Comparison of ENCODE assay signal across 35 mouse cellular contexts in genomic region chr11:59653003-59653402, GRCm38 (mm10). TPM values are rescaled to one million over a fixed set of nuclear protein-coding genes. Genes with fewer than 3 reads are reported as not detected.
DNase-seq lines count a peak whose midpoint lies in the region; ATAC-seq and TF ChIP-seq lines count a peak whose summit lies in the region.
"Had no signal": no experiment of that assay in that cellular context is flagged by ENCODE, and none has a peak within 500 bp of the region (broad histone marks: within the 10 kb centered on the region; RNA-seq: fewer than 3 reads in every experiment).

No protein-coding gene starts in this region.

- H3K9me3 ChIP-seq in liver, embryonic 13.5 days (replicated peaks) = no peaks in the 10 kb centered on the region
- H3K9me3 ChIP-seq in liver, postnatal 0 days (ENCODE audit: low read length) = no peaks in the 10 kb centered on the region
- H3K9me3 ChIP-seq: embryonic facial prominence, embryonic 13.5 days; forebrain, embryonic 12.5 days; hindbrain, embryonic 15.5 days; midbrain, embryonic 15.5 days had no signal

- peaks cover 23% of the 10 kb centered on the region for H3K4me1 ChIP-seq in liver, embryonic 13.5 days (replicated peaks)
- H3K4me1 ChIP-seq in liver, postnatal 0 days (ENCODE audit: insufficient read depth) = peaks cover 3% of the 10 kb centered on the region; the same call in 1 of the 2 replicates
- H3K4me1 ChIP-seq: forebrain, embryonic 12.5 days; hindbrain, embryonic 15.5 days; midbrain, embryonic 15.5 days had no signal

- no peak for TF ChIP-seq EP300 in liver, postnatal 0 days (IDR thresholded peaks at IDR 0.05; ENCODE audit: low read depth)

- no peak overlapping the region for H3K27ac ChIP-seq in liver, embryonic 13.5 days
- no peak overlapping the region for H3K27ac ChIP-seq in liver, postnatal 0 days (ENCODE audit: low read depth)
- H3K27ac ChIP-seq: embryonic facial prominence, embryonic 13.5 days; forebrain, embryonic 12.5 days; gastrocnemius, adult 2 months; hindbrain, embryonic 15.5 days; layer of hippocampus, adult 2 months; midbrain, embryonic 15.5 days had no signal

- TF ChIP-seq CTCF in liver, postnatal 0 days (IDR thresholded peaks at IDR 0.05; ENCODE audit: low read depth) = no peak

- ATAC-seq in liver, embryonic 13.5 days (ENCODE audit: low read depth) = 0 out of 2 replicates have a peak, but pooled peaks have one; percentile 18
- no peak for ATAC-seq in liver, postnatal 0 days
- ATAC-seq in CD4-positive, CD25-positive, alpha-beta regulatory T cell, adult 4 months = peak; percentile 77
- ATAC-seq in granulocyte monocyte progenitor cell, adult 5-6 weeks (replicated peaks; ENCODE audit: poor library complexity, severe bottlenecking) = peak; percentile 40
- ATAC-seq in monocyte, adult 5-6 weeks (replicated peaks; ENCODE audit: insufficient number of reproducible peaks, low FRiP score, low TSS enrichment, poor library complexity, severe bottlenecking) = no peak
- ATAC-seq: intestine, postnatal 0 days; midbrain, embryonic 15.5 days had no signal

- 50% methylated on average over 2 of the region's 2 CpGs for WGBS in liver, embryonic 13.5 days (ENCODE audit: insufficient replicate concordance)
- 53% methylated on average over 2 of the region's 2 CpGs for WGBS in liver, postnatal 0 days (ENCODE audit: insufficient replicate concordance)

- no peaks in the 10 kb centered on the region for H3K27me3 ChIP-seq in liver, embryonic 13.5 days
- H3K27me3 ChIP-seq in liver, postnatal 0 days (ENCODE audit: insufficient read depth, low read length) = no peaks in the 10 kb centered on the region
- H3K27me3 ChIP-seq: embryonic facial prominence, embryonic 13.5 days; forebrain, embryonic 12.5 days; hindbrain, embryonic 15.5 days; midbrain, embryonic 15.5 days had no signal

- no peaks in the 10 kb centered on the region for H3K36me3 ChIP-seq in liver, embryonic 13.5 days
- no peaks in the 10 kb centered on the region for H3K36me3 ChIP-seq in liver, postnatal 0 days (replicated peaks; ENCODE audit: insufficient read depth, low read length)
- H3K36me3 ChIP-seq: embryonic facial prominence, embryonic 13.5 days; forebrain, embryonic 12.5 days; hindbrain, embryonic 15.5 days; midbrain, embryonic 15.5 days had no signal

- DNase-seq in liver, embryonic 13.5 days = no peak
- DNase-seq in liver, postnatal 0 days = no peak
- DNase-seq in natural killer cell, adult 2 months (ENCODE audit: low spot score in 2 of 2) = peak; percentile 42 to 68
- no peak for DNase-seq in cerebellum, postnatal 25 days
- DNase-seq in heart, adult 18-20 months = no peak
- DNase-seq: adrenal gland, postnatal 25 days; cerebellum, adult 9-11 months; gastrocnemius, adult 2 months; kidney, postnatal 25 days; layer of hippocampus, postnatal 36 days; lung, adult 18-20 months; lung, postnatal 14 days; right cerebral cortex, postnatal 14 days had no signal

- H3K4me3 ChIP-seq in liver, embryonic 13.5 days (replicated peaks) = no peak overlapping the region
- no peak overlapping the region for H3K4me3 ChIP-seq in liver, postnatal 0 days (ENCODE audit: low read depth, low read length)
- H3K4me3 ChIP-seq: embryonic facial prominence, embryonic 13.5 days; erythroblast, embryonic 14.5 days; forebrain, embryonic 12.5 days; gastrocnemius, adult 2 months; hindbrain, embryonic 15.5 days; layer of hippocampus, adult 2 months; midbrain, embryonic 15.5 days; myocyte had no signal

- H3K4me2 ChIP-seq in liver, embryonic 13.5 days = no peak overlapping the region
- H3K4me2 ChIP-seq in liver, postnatal 0 days (ENCODE audit: low read depth, low read length) = no peak overlapping the region
- H3K4me2 ChIP-seq: embryonic facial prominence, embryonic 13.5 days; forebrain, embryonic 12.5 days; heart, embryonic 11.5 days; hindbrain, embryonic 15.5 days; midbrain, embryonic 15.5 days had no signal

- H3K9ac ChIP-seq in liver, embryonic 13.5 days = no peak overlapping the region
- no peak overlapping the region for H3K9ac ChIP-seq in liver, postnatal 0 days (replicated peaks)
- H3K9ac ChIP-seq: embryonic facial prominence, embryonic 13.5 days; forebrain, embryonic 12.5 days; hindbrain, embryonic 15.5 days; midbrain, embryonic 15.5 days had no signal

RNA-seq across cellular contexts. Expression of gene Mprip, which starts 8.1 kb away (rescaled TPM):
- polyA plus RNA-seq in liver, embryonic 13.5 days (2015; fragmentation: Nextera tagmentation; extraction: Ambion mirVana) = 10.7 and 11.8 TPM in 2 replicates
- polyA plus RNA-seq in liver, postnatal 0 days (2015; fragmentation: Nextera tagmentation; extraction: Ambion mirVana) = 14.2 and 14.3 TPM in 2 replicates
- polyA plus RNA-seq in CD4-positive, CD25-positive, alpha-beta regulatory T cell, adult 4 months (2017; shearing (Covaris generic)) = 10 to 100 TPM; 21.3 to 29.6 TPM
- 50.1 and 70.7 TPM in 2 replicates for total RNA-seq in granulocyte monocyte progenitor cell, adult 5-6 weeks (2014; fragmentation: Nextera tagmentation)
- total RNA-seq in granulocyte monocyte progenitor cell, adult 5-6 weeks (2017) = 56.4 and 71.4 TPM in 2 replicates
- 100 to 1,000 TPM; 123 to 131 TPM for total RNA-seq in heart, adult 18-20 months (2021)
- 38.2 to 66.7 TPM (median 55.7 TPM) in 3 replicates for total RNA-seq in monocyte, adult 5-6 weeks (2017)

RNA-seq across cellular contexts. Expression of gene Olfr223, which starts 59.9 kb away (rescaled TPM):
- polyA plus RNA-seq in liver, embryonic 13.5 days (2015; fragmentation: Nextera tagmentation; extraction: Ambion mirVana) = not detected in 2 replicates
- polyA plus RNA-seq in liver, postnatal 0 days (2015; fragmentation: Nextera tagmentation; extraction: Ambion mirVana) = not detected in 2 replicates
- polyA plus RNA-seq in CD4-positive, CD25-positive, alpha-beta regulatory T cell, adult 4 months (2017; shearing (Covaris generic)) = not detected
- not detected in 2 replicates for total RNA-seq in granulocyte monocyte progenitor cell, adult 5-6 weeks (2014; fragmentation: Nextera tagmentation)
- total RNA-seq in granulocyte monocyte progenitor cell, adult 5-6 weeks (2017) = not detected in 2 replicates
- not detected for total RNA-seq in heart, adult 18-20 months (2021)
- total RNA-seq in monocyte, adult 5-6 weeks (2017) = not detected in 3 replicates
- total RNA-seq: adrenal gland, postnatal 25 days; gastrocnemius, adult 2 months; hematopoietic stem cell, adult 5-6 weeks; layer of hippocampus, adult 2 months; layer of hippocampus, postnatal 36 days; left cerebral cortex, postnatal 10 days; liver, adult 2 months; neutrophil, adult 5-6 weeks had no signal
- polyA plus RNA-seq: embryonic facial prominence, embryonic 13.5 days; erythroblast, embryonic 14.5 days; forebrain, embryonic 12.5 days; gonadal fat pad, adult 2 months; heart, embryonic 11.5 days; heart, postnatal 0 days; hindbrain, embryonic 15.5 days; intestine, postnatal 0 days; kidney, embryonic 14.5 days; limb, embryonic 11.5 days; liver, adult 2 months; midbrain, embryonic 15.5 days; myocyte; spleen, adult 2 months; stomach, embryonic 14.5 days had no signal

Comparison
In these comparisons a context has a peak if more than half of its experiments do, and no peak if none do; other contexts are left out.
1. ATAC-seq: peak in liver, embryonic 13.5 days (single experiment), CD4-positive, CD25-positive, alpha-beta regulatory T cell, adult 4 months (single experiment) and granulocyte monocyte progenitor cell, adult 5-6 weeks (single experiment); none in liver, postnatal 0 days (single experiment) and monocyte, adult 5-6 weeks (single experiment).
2. DNase-seq: peak in natural killer cell, adult 2 months (2 of 2); none in liver, embryonic 13.5 days (single experiment), liver, postnatal 0 days (single experiment), cerebellum, postnatal 25 days (0 of 2) and heart, adult 18-20 months (0 of 2).